Mouse (Mus musculus): Measurements from ENCODE around the gene Papola.
A peak's percentile ranks its signal among the peaks of the same experiment; 100 is the strongest.
"Not testable (repeated sequence)": the region's sequence is repeated elsewhere in the genome, so short reads cannot be mapped to it uniquely, and the experiment has no call there.

The Papola gene

GRCm38 (mm10) chr12:105806205-105806604 is 21.7 kb downstream of the Papola start:
- DNase-seq, result no peak

GRCm38 (mm10) chr12:105807416-105807815 is 22.9 kb downstream of the Papola start:
- DNase-seq, result no peak

- DNase-seq, result no peak
These were observed 24.5 kb downstream of the Papola start for GRCm38 (mm10) chr12:105808945-105809344.

- DNase-seq, result no peak
These were observed 26.1 kb downstream of the Papola start for GRCm38 (mm10) chr12:105810608-105811007.

- DNase-seq, result no peak
These were observed 29.5 kb downstream of the Papola start for GRCm38 (mm10) chr12:105813957-105814356.

GRCm38 (mm10) chr12:105823472-105823871 is 39.0 kb downstream of the Papola start:
- no peak for DNase-seq

- DNase-seq, result no peak
These were observed 40.2 kb downstream of the Papola start for GRCm38 (mm10) chr12:105824743-105825142.

- DNase-seq, result no peak
These were observed 40.8 kb downstream of the Papola start for GRCm38 (mm10) chr12:105825266-105825665.

- no peak for DNase-seq
These were observed 48.0 kb downstream of the Papola start for GRCm38 (mm10) chr12:105832541-105832940.

GRCm38 (mm10) chr12:105834926-105835325 is 50.4 kb downstream of the Papola start:
- DNase-seq, result no peak

- no peak for DNase-seq
These were observed 51.1 kb downstream of the Papola start for GRCm38 (mm10) chr12:105835571-105835970.

- DNase-seq, result no peak
These were observed 51.7 kb downstream of the Papola start for GRCm38 (mm10) chr12:105836196-105836595.

- DNase-seq, result no peak
These were observed 54.6 kb downstream of the Papola start for GRCm38 (mm10) chr12:105839096-105839495.

GRCm38 (mm10) chr12:105840545-105840944 is 56.1 kb downstream of the Papola start:
- not testable (repeated sequence) for DNase-seq

- no peak for DNase-seq
These were observed 58.9 kb downstream of the Papola start for GRCm38 (mm10) chr12:105843243-105844005.

GRCm38 (mm10) chr12:105844406-105844805 is 59.9 kb downstream of the Papola start:
- no peak for DNase-seq

- DNase-seq, result no peak
These were observed 64.6 kb downstream of the Papola start for GRCm38 (mm10) chr12:105849102-105849501.

- no peak for DNase-seq
These were observed 66.2 kb downstream of the Papola start for GRCm38 (mm10) chr12:105850675-105851074.

- no peak for DNase-seq
These were observed 68.3 kb downstream of the Papola start for GRCm38 (mm10) chr12:105852798-105853197.

GRCm38 (mm10) chr12:105854639-105855038 is 70.1 kb downstream of the Papola start:
- peak; percentile 36 for DNase-seq

- DNase-seq, result no peak
These were observed 73.6 kb downstream of the Papola start for GRCm38 (mm10) chr12:105857902-105858640.

- DNase-seq, result no peak
These were observed 77.6 kb downstream of the Papola start for GRCm38 (mm10) chr12:105862072-105862471.

GRCm38 (mm10) chr12:105862607-105863006 is 78.1 kb downstream of the Papola start:
- no peak for DNase-seq

GRCm38 (mm10) chr12:105863436-105863835 is 78.9 kb downstream of the Papola start:
- no peak for DNase-seq

Measured in right cerebral cortex, postnatal 25 days (tissue).